Mouse (Mus musculus) myocyte (in vitro differentiated cells): ENCODE measurements around the gene Parvg.
"Not testable (repeated sequence)": the region's sequence is repeated elsewhere in the genome, so short reads cannot be mapped to it uniquely, and the experiment has no call there.

Experiments
- CEBPB ChIP-seq: IDR thresholded peaks from 2 replicates; pipeline ENCODE4 v1.6.1; 2011; ENCODE audit warnings: mild to moderate bottlenecking, moderate library complexity; ENCODE audit not compliant: poor library complexity, insufficient read depth, severe bottlenecking
- E2F4 ChIP-seq: IDR thresholded peaks from one replicate; pipeline ENCODE4 v1.6.1; 2011; ENCODE audit warnings: mild to moderate bottlenecking, control low read depth, moderate library complexity; ENCODE audit not compliant: insufficient read depth
- MYOG ChIP-seq, 3 experiments: IDR thresholded peaks; one replicate each; pipeline ENCODE4 v1.6.1; 2011; ENCODE audit warnings: control low read depth in 2 of 3, low read depth in 2 of 3, mild to moderate bottlenecking in 2 of 3; ENCODE audit not compliant: insufficient read length in 2 of 3, control insufficient read depth in 1 of 3, insufficient read depth in 1 of 3
- POLR2A ChIP-seq: IDR thresholded peaks from one replicate; pipeline ENCODE4 v1.6.1; 2011; ENCODE audit warnings: low read depth, mild to moderate bottlenecking, control low read depth, moderate library complexity; ENCODE audit not compliant: insufficient read length
- TCF12 ChIP-seq: IDR thresholded peaks from one replicate; pipeline ENCODE4 v1.6.1; 2011; ENCODE audit warnings: mild to moderate bottlenecking, control low read depth; ENCODE audit not compliant: poor library complexity, insufficient read depth, severe bottlenecking
- TCF3 ChIP-seq: IDR thresholded peaks from one replicate; pipeline ENCODE4 v1.6.1; 2011; ENCODE audit warnings: low read depth, control low read depth; ENCODE audit not compliant: insufficient read length
- USF1 ChIP-seq: IDR thresholded peaks from one replicate; pipeline ENCODE4 v1.6.1; 2011; ENCODE audit warnings: low read depth, mild to moderate bottlenecking, control low read depth, moderate library complexity

DNA sequence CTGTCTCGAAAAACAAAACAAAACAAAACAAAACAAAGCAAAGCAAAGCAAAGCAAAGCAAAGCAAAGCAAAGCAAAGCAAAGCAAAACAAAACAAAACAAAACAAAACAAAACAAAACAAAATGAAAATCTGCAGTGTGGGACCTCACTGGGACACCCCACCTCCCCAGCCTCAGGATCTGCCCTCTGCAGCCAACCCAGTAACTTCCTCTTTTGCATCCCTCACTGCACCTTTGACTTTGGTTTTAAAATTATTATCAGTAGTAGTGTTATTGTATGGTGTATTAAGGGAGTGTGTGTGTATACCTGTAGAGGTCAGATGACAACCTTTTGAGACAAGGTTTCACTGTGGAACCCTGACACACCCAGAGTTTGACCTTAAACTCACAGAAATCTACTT lies 34.9 kb upstream of the Parvg start:
- not testable (repeated sequence) for TF ChIP-seq E2F4; POLR2A; TCF3; CEBPB; USF1; TCF12; MYOG (IDR thresholded peaks at IDR 0.05; ENCODE audit: control insufficient read depth in 1 of 3, insufficient read depth in 1 of 3, insufficient read length in 2 of 3, low read depth in 2 of 3)
